Mouse (Mus musculus): ENCODE results near the gene Ptpn4.

Ptpn4 gene

DNA sequence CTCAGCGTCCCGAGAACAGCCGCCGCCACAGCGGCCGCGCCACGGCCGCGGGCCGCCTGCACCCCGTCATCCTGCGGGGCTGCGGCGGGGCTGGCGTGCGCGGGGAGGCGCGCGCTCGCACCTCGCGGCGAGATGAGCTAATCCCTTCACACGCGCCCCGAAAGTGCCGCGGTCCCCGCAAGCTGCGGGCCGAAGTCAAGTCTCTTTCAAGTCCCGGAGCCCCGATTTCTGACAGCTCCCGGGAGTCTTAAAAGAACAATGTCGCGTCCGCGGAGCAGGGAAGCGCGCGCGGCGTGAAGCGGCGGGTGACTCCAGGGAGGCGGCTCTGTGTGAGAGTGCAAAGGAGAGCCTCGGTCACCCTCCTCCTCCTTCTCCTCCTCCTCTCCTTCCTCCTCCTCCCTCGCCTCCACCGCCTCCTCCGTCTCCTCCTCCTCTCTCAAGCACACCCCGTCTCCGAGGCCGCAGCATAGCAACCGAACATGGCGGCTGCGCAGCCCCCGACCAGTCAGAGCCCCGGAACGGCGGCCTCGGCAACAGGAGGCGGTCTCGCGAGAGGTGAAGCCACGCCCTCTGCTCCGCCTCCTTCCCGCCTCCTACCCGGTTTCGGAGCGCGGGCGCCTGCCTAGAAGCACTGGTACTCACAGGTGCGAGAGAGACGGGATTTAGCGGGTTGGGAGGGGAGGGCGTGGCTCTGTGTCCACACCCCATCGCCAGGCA lies at the start of gene Ptpn4:
Ptpn4 (minus strand) TSS at position 579 of the 717 bp plus-strand sequence.
- peak; percentile 98 to 99 for DNase-seq (ENCODE audit: low spot score in 2 of 2)

DNA sequence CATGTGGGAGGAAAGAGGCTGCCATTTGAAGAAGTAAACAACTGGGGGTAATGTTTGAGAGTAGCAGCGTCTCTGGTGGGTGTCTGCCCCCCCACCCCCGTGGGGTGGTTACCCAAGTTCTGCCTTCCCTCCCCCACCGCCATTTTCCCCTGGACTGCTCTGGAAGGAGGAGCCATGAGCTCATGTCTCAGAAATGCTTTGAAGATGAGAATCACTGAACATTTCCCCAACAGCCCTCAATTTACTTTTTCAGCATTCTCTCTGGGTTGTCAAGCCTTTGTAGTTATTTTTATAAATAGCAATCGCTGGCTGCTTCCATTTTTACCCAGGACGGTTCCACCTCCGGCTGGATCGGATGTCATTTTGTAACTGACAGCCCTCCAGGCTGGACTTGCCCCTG lies 48.9 kb upstream of the Ptpn4 start:
- no peak for DNase-seq (ENCODE audit: low spot score in 2 of 2)

GRCm38 (mm10) chr1:119884272-119884671 lies 46.9 kb upstream of the Ptpn4 start:
- no peak for DNase-seq (ENCODE audit: low spot score in 2 of 2)

GRCm38 (mm10) chr1:119878909-119879308 lies 41.5 kb upstream of the Ptpn4 start:
- DNase-seq (ENCODE audit: low spot score in 2 of 2), result no peak

GRCm38 (mm10) chr1:119877469-119877868 lies 40.1 kb upstream of the Ptpn4 start:
- DNase-seq (ENCODE audit: low spot score in 2 of 2), result no peak

GRCm38 (mm10) chr1:119868395-119869161 lies 31.2 kb upstream of the Ptpn4 start:
- DNase-seq (ENCODE audit: low spot score in 2 of 2), result no peak

DNA sequence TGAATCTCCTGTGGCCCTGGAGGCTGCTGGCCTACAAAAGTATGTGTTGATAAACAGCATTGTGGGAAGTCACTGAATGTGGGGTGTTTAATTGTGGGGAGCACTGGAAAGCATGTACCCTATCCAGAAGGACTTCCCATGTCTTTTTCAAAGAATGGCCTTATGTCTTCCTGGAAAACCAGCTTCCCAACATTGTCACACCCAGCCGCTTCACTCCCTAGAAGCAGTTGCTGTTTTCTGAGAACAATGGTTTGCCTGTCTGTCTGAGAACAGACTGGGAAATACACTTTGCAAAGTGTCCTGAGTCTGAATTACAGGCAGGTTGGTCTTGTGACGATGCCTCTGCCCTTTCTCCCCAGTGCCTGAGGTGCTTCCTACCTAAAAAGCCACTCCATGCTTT lies 29.9 kb upstream of the Ptpn4 start:
- no peak for DNase-seq (ENCODE audit: low spot score in 2 of 2)

DNA sequence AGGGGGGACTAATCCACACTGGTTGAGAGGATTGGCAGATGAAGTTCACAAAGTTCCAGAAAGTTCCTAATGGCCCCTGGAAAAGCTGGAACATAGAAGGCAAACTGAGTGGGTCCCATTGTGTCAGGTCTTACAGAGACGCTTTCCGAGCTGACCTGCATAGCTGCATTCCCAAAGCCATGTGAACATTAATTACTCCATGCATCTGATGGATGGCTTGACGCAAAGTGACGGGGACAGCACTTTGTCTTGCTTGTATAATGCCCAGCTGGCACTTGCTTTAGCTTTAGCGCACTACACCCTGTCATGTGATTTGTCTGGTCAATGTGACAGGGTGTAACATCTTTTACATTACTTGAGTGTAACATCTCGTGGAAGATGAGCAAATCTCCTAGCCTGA lies 27.9 kb upstream of the Ptpn4 start:
- no peak for DNase-seq (ENCODE audit: low spot score in 2 of 2)

DNA sequence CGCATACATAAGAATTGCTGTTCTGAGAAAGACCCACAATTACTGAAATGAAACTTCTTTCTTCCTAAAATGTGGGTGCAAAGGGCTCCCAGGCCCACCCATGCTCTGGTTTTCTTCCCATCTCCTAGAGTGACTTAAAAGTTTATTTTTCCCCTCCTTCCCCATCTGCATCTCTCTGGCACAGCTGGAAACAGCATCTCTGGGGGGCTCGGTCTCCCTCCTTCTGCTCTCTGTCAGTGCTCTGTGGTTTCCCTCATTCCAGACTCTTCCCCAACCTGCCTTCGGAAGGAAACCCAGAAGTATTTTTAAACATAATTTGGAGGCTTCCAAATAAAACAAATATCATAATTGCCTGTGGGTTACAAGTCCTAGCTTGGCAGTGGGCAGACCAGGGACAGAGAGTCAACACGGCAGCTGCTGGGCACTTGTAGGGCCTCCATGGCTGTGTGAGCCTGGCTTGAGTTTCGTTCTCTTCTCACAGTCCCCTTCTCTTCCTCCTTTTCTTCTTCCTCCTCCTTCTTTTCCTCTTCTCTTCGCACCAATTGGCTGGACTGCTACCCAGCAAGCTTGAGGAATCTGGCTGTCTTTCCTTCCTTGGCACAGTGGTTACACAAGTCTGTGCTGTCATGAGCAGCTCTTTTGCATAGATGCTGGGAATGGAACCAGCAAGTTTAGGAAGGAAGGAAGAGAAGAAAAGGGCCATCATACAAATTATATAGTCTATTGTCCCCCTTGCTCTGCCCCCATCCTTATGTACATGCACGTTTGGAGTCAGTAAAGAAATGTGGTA lies 26.3 kb upstream of the Ptpn4 start:
- DNase-seq (ENCODE audit: low spot score in 2 of 2), result no peak

DNA sequence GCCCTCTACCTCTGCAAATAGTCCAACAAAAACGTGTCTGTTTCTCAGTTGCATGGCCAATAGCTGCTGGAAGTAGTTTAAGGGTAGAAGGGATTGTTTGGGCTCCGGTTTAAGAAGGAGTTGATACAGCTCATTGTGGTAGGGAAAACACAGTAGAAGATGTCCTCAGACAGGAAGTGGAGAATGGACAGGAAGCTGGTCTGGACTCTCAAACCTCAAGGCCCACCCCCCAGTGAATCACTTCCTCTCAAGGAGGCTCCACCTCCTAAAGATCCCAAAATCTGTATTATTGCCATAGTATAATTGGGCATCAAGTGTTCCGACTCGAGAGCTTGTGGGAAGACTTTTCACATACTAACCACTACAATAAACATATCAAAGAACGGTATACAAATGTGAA lies 22.2 kb upstream of the Ptpn4 start:
- DNase-seq (ENCODE audit: low spot score in 2 of 2), result no peak

GRCm38 (mm10) chr1:119852980-119853379 lies 15.6 kb upstream of the Ptpn4 start:
- no peak for DNase-seq (ENCODE audit: low spot score in 2 of 2)

DNA sequence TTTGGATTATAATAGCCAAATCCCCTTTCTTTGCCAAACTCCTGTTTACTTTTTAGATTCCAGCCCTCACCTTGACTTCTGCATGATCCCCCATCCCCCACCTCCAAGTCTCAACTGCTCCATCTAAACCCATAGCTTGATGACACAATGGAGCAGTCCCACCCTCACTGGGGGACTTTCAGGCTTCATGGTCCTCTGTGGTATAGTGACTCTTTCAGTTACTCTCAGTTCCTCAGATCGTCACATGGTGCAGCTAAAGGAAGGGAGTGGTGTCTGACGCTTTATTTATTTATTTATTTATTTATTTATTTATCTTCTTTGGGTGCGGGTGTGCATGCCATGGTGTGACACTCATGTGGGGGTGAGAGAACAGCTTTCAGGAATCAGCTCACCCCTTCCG lies 14.9 kb upstream of the Ptpn4 start:
- DNase-seq (ENCODE audit: low spot score in 2 of 2), result no peak

DNA sequence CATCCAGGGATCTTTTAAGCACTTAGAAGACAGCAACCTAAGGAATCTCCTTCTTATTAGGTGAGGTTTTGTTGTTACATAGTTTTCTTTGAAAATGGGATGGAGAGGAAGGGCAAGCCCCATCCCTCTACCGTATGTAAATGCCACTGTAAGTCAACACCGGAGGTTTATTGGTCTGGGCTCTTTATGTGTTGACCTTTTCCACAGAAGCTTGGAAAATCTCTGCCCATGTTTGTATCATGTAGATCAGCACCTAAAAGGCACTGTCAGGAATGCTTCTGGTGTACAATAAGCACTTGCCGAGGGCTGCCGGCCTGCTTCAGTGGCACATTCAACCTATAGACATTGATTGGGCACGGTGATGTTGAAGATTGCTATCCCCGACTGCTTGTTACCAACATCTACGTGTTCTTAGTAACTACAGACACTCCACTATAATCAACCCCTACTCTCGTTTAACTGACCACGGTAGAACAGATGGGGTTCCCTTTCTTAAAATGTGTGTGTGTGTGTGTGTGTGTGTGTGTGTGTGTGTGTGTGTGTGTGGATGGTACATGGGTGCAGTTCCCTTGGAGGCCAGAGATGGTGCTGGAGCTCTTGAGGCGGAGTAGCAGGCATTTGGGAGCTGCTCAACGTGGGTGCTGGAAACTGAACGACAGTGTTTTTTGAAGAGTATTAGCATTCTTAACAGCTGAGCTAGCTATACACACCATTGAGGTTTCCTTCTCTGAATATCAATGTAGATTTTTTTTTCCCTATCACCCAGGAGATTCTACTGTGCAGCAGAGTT lies 11.9 kb upstream of the Ptpn4 start:
- no peak for DNase-seq (ENCODE audit: low spot score in 2 of 2)

GRCm38 (mm10) chr1:119845321-119845720 lies 7.9 kb upstream of the Ptpn4 start:
- no peak for DNase-seq (ENCODE audit: low spot score in 2 of 2)

GRCm38 (mm10) chr1:119843121-119843520 lies 5.7 kb upstream of the Ptpn4 start:
- DNase-seq (ENCODE audit: low spot score in 2 of 2), result no peak

DNA sequence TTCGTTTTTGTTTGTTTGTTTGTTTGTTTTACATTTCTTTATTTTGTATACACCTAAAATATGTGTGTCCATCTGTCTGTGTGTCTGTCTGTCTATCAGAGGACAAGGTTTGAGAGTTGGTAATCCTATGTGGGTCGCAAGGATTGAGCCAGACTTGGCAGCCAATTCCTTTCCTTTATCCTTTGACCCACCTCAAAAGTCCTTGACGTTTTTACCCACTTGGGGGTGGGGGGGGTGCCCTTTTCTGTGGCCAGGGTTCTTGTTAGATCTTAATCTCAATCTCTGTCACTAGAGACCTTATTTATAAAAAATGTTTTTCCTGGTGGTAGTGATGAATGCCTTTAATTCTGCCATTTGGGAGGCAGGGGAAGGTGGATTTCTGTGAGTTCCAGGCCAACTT lies 828 bp upstream of the Ptpn4 start:
- no peak for DNase-seq (ENCODE audit: low spot score in 2 of 2)

GRCm38 (mm10) chr1:119836479-119837015 lies 866 bp downstream of the Ptpn4 start:
- peak; percentile 28 to 43 for DNase-seq (ENCODE audit: low spot score in 2 of 2)

DNA sequence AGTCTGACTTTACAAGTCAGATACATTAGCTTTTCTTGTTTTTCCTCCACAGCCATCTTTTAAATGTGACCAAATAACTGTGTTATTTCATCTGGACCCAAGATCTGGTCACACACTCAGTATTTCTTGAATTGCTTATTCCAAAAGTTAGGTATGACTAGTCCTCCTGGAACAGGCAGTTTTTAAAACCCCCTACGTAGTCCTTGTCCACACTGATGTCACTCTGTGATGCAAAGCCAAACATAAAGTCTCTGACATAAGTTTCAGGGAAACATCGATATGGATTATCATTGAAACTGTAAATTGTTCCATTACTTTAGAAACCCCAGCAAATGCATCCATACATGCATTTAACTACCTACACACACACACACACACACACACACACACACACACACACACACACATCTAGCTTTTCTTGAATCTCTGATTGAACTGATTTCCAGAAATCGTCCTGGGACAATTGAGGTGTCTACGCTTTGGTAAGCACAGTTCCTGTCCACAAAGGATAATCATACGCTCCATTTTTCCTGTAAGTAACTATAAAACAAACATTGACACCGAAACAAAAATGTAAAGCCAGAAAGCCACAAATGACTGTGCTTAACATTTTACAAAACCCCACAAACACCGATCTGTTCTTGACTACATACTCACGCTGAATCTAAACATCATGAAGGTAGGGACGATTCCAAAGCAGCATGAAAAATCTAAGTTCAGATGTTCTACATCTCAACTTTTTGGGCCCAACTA lies 1.5 kb downstream of the Ptpn4 start:
- no peak for DNase-seq (ENCODE audit: low spot score in 2 of 2)

GRCm38 (mm10) chr1:119828160-119828559 lies 9.3 kb downstream of the Ptpn4 start:
- no peak for DNase-seq (ENCODE audit: low spot score in 2 of 2)

GRCm38 (mm10) chr1:119818704-119819103 lies 18.7 kb downstream of the Ptpn4 start:
- DNase-seq (ENCODE audit: low spot score in 2 of 2), result peak in 1 of 2 experiments; percentile 25

- no peak for DNase-seq (ENCODE audit: low spot score in 2 of 2)
These were observed 29.7 kb downstream of the Ptpn4 start for GRCm38 (mm10) chr1:119807707-119808106.

Measured in thymus, postnatal 10 days (tissue).